Mouse (Mus musculus) cerebellum, adult 8-10 months (tissue): ENCODE measurements around the gene Olfr1099.

Experiments
- DNase-seq: peaks from one replicate; pipeline ENCODE4 v3.0.0; 2022

Olfr1099 gene

DNA sequence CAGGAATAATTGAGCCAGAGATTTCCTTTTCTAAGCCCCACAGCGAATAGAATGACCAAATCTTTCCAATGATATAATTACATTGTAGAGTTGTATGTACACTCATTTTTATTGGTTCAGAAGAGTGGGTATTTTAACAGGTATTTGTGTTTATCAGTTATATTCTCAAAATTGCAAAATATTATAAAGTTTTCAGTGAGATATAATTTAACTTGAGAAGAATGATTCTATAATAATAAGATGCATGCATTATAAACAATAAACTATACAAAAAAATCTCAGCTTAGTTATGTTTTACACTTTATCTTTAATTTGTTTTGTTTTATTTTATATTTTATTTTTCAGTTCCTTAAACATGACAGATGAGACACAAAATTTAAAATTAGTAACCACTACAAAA lies at the start of gene Olfr1099:
Olfr1099 (minus strand) TSS at position 101 of the 400 bp plus-strand sequence.
- DNase-seq = no peak

DNA sequence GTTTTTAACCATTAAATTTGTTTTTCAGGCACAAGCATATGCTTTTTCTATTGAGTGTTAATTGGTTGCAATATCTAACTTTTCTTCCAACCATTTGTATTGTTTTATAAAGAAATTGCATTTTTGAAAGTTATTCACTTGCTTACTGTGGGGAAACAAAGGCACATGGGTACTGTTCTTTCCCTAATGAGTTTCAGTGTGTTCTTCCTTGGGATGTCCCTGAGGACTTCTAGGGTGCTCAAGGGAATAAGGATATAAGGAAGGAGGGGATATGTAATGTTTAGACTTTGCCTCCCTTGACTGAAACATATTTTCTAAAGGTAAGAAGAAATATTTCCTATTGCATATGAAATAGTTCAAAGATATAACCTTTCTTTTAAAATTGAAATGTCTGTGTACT lies 37.6 kb upstream of the Olfr1099 start, which contains the start of gene Olfr1102:
Olfr1102 (plus strand) TSS at position 301 of the 400 bp plus-strand sequence.
- DNase-seq = no peak

DNA sequence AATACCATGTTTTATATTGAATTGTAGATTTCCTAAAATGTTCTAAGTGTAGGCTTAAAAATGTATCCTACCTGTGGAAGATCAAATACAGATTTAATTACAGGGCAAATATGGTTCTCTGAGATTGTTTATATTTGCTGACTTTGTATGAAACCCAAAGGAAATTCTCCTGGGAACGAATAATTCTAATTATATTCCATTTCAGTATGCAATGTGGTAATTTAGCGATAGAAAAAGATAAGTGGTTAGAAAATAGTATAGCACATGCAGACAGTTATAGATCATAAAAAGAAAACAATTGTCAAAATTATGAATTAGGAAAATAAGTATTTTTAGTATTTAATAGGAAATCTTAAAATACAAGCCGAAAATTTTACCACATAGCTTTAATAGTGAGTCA lies 30.6 kb upstream of the Olfr1099 start, which contains the start of gene Olfr1101:
Olfr1101 (minus strand) TSS at position 101 of the 400 bp plus-strand sequence.
- no peak for DNase-seq

DNA sequence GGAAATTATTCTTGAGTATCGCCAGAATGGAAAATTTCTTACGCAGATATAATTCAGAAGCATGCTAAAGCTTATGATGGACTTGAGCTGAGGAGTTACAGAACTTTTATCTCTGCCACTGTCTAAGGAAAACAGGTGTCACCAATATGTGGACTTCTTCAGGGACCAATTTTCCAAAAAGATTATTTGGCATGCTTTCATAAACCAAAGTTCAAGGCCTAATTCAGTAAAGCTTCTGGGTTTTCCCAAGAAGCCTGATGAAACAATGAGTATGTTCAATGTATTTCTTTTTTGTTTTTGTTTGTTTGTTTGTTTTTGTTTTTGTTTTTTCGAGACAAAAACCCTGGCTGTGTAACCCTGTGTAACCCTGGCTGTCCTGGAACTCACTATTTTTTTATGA lies 19.4 kb upstream of the Olfr1099 start, which contains the start of gene Olfr1100:
Olfr1100 (minus strand) TSS at position 101 of the 400 bp plus-strand sequence.
- no peak for DNase-seq

DNA sequence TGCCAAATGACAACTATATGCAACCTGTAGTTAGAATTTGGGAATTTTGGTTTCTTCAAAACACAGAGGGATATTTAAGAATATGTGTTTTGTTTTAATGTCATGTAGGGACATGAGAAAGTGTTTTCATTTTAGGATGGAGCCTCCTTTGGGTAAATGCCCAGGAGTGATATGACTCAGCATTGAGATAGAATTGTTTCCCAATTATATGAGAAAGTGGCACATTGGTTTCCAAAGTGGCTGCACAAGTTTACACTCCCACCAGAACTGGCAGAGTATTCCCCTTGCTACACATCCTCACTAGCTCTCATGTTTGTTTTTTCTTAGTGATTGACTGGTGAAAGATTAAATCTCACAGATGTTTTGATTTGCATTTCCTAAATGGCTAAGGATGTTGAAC lies 33.9 kb downstream of the Olfr1099 start:
- DNase-seq = no peak

DNA sequence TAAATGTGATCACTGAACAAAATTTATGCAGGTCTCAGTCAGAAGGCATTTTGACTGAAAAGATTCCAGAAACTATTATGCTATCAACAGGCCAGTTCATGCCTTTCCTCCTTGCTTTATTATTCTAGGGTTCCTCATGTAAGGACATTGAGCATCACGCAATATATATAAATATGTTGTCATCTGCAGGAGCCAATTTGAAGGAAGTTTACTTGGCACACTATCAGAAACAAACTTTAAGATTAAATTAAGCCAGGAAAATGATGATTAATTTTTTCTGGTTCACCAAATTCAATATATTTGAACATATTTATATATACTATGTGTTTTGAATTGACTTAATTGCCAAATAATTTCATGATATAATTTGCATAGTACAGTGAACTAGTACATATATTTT lies 36.0 kb downstream of the Olfr1099 start, which contains the start of gene Olfr1098:
Olfr1098 (minus strand) TSS at position 101 of the 400 bp plus-strand sequence.
- no peak for DNase-seq

DNA sequence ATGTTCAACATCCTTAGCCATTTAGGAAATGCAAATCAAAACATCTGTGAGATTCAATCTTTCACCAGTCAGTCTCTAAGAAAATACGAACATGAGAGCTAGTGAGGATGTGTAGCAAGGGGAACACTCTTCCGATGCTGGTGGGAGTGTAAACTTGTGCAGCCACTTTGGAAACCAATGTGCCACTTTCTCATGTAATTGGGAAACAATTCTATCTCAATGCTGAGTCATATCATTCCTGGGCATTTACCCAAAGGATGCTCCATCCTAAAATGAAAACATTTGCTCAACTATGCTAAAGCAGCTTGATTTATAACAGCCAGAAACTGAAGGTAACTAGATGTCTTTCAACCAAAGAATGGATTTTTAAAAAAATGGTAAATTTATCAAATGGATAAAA lies 54.8 kb downstream of the Olfr1099 start:
- no peak for DNase-seq
